Mouse (Mus musculus): ENCODE results near the gene Myl7. TPM values are rescaled to one million over a fixed set of nuclear protein-coding genes. Genes with fewer than 3 reads are reported as not detected.

The Myl7 gene
- total RNA-seq, 2 experiments from 2014 or later = 602 to 633 TPM

DNA sequence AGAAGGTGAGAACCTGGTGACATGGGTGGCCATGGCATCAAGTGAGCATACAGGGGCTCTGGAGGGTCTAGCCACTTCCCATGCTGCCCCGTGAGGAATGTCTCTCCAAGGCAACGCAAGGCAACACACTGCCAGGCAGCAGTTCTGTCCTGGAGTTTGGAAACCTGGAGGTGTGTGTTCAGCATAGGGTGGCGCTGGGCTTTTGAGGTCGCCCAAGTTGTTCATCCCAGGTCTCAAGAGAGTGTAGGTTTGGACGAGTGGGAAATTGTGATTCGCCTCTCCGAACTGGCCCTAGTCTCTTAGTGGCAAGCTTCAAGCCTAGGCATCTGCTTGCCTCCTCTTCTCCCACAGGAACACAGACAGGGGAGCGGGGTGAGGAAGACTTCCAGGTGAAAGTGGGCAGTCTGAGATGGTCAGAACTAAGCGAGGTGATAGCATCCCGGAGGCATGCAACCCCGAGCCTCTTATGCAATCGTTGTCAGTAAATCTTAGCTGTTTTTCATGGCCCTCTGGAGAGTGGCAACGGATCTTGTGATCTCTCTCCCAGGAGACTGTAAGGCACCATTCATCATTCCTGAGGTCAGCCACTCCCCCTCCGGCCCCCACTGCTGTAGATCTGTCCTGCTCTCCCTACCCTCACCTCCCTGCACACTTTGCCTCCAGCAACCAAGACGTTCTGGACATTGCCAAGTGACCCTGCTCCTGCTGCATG lies 36.0 kb downstream of the Myl7 start:
- peak in 1 of 2 experiments; percentile 43 for DNase-seq

- peak; percentile 66 to 72 for DNase-seq
Observed at GRCm38 (mm10) chr11:5861678-5862393, 36.7 kb downstream of the Myl7 start, which contains the start of gene Aebp1. Gene Aebp1 (plus strand): TSS chr11:5861947.

GRCm38 (mm10) chr11:5860639-5861038 lies 37.9 kb downstream of the Myl7 start:
- no peak for DNase-seq

DNA sequence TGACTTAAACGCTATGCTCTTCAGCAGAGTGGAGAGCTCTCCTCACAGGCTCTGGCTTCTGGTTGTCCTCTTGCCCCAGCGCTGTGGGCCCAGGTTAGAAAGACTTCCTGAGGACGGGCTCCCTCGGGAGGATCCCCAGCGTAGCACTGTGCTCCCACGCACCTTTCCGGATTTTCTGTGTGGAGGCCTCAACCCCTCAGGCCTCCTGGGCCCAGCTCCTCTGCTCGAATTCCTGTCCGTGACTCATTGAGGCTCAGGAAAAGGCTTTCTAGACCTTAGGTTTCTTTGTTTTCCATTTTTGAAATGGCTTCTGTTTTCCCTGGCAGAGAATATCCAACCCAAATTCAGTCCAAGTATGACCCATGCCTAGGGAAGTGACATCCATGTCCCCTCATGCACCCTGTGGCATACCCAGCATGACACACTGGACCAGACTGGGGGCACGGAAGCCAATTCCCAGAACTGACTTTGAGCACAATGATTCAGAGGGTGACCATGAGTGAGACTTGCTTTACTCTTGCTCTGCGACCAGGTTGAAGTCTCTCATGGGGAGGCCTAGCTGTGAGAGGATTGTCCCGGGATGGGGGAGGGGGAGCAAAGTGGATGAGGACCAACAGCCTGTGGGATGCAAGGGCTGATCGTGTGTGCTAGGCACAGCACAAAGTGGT lies 38.6 kb downstream of the Myl7 start:
- no peak for DNase-seq

- DNase-seq = no peak
Observed at GRCm38 (mm10) chr11:5858723-5859122, 39.9 kb downstream of the Myl7 start.

DNA sequence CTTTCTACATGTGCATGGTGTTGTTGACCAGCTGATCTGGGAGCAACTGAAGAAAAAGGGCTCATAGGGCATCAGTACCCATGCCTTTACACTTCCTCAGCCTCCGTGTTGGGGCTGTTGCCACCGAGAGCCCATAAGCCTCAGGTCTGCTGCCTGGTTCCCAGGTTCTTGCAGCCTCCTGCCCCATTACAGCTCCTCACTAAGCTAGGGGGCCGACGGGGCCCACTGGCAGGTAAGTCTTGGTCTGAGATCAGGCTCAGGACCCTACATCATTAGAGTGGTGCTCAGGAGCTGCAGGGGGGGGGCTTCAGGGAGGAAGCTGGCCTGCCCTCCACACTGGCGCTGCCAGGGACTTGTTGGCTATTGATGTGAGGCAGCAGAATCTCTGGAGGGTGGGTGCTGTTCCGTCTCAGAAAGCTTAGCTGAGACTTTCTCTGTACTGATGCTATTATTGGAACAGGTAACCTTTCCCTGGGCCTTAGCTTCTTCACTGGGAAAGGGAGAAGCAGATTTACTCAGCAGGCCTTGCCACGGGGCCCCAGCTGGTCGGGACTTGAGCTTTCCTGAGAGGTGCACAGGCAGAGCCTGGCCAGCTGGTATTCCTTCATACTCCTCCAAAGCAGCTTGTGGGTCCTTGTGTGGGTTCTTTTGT lies 42.0 kb downstream of the Myl7 start:
- DNase-seq = no peak

GRCm38 (mm10) chr11:5855902-5856301 lies 42.7 kb downstream of the Myl7 start:
- DNase-seq = peak; percentile 71 to 80

GRCm38 (mm10) chr11:5855481-5855880 lies 43.1 kb downstream of the Myl7 start:
- no peak for DNase-seq

GRCm38 (mm10) chr11:5852314-5852713 lies 46.3 kb downstream of the Myl7 start:
- peak in 1 of 2 experiments; percentile 40 for DNase-seq

- DNase-seq = no peak
Observed at GRCm38 (mm10) chr11:5851021-5851736, 47.4 kb downstream of the Myl7 start.

DNA sequence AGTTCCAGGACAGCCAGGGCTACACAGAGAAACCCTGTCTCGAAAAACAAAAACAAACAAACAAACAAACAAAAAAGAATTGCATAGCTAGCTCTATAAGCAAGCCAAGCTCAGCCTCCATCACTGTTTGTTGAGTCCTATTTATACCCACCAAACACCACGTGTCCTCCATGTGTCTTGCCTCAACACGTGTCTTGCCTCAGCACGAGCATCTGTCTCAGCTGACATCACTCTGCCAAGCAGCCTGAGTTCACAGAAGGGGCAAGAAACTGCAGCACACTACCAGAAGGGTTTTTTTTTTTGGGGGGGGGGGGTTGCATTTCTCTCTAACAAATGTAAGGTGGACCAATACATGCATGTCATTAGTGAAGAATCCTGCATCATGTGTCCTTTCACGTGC lies 48.1 kb downstream of the Myl7 start:
- DNase-seq = no peak

- no peak for DNase-seq
Observed at GRCm38 (mm10) chr11:5849316-5849715, 49.3 kb downstream of the Myl7 start.

GRCm38 (mm10) chr11:5848741-5849140 lies 49.8 kb downstream of the Myl7 start:
- peak; percentile 67 to 74 for DNase-seq

- peak; percentile 78 to 87 for DNase-seq
Observed at GRCm38 (mm10) chr11:5846639-5847345, 51.8 kb downstream of the Myl7 start.

Other genes with a start within 250 kb of the Myl7 start
- gene Mrps24, start 183.1 kb downstream of the Myl7 start, total RNA-seq (2021) = 100 to 1,000 TPM; 152 to 158 TPM
- 10 to 100 TPM; 58.9 to 59.4 TPM for gene Urgcp, start 136.4 kb downstream of the Myl7 start, total RNA-seq (2021)
- gene Dbnl, start 110.3 kb downstream of the Myl7 start, total RNA-seq (2021) = 10 to 100 TPM; 29.3 to 31.6 TPM
- 1,000 to 10,000 TPM in 1 of 2 experiments, 100 to 1,000 TPM in 1; 827 to 1,050 TPM for gene Pgam2, start 95.0 kb downstream of the Myl7 start, total RNA-seq (2021)
- 1 to 10 TPM; 1.7 to 3.3 TPM for gene Polm, start 60.8 kb downstream of the Myl7 start, total RNA-seq (2021)
- gene Aebp1, start 36.8 kb downstream of the Myl7 start, total RNA-seq (2021) = 10 to 100 TPM; 16.4 to 26.9 TPM
- gene Pold2, start 20.5 kb downstream of the Myl7 start, total RNA-seq (2021) = 10 to 100 TPM; 35.4 to 40.6 TPM
- gene Gck, start 51.3 kb upstream of the Myl7 start, total RNA-seq (2021) = 10 to 100 TPM; 15.4 to 18.5 TPM
- gene Ykt6, start 56.9 kb upstream of the Myl7 start, total RNA-seq (2021) = 10 to 100 TPM; 59.5 to 71.5 TPM
- gene Camk2b, start 167.6 kb upstream of the Myl7 start, total RNA-seq (2021) = 1 to 10 TPM; 7.2 to 8.1 TPM

Data from heart, adult 18-20 months (tissue).